Mouse (Mus musculus) megakaryocyte, embryonic 14.5 days (primary cell): ENCODE data around the gene Usp54.

Experiments used
- FLI1 ChIP-seq: IDR thresholded peaks from 2 replicates; pipeline ENCODE4 v1.6.1; 2012; ENCODE audit warnings: low read length, inconsistent platforms, mixed read lengths
- GATA1 ChIP-seq: IDR thresholded peaks from 3 replicates; pipeline ENCODE4 v1.6.1; 2012; ENCODE audit warnings: mixed read lengths, low read length, inconsistent platforms, borderline replicate concordance

GRCm38 (mm10) chr14:20656361-20656760 is 15.5 kb upstream of the Usp54 start, which contains the start of gene Myoz1:
- TF ChIP-seq GATA1 (no peak), FLI1 (no peak)
